Mouse (Mus musculus): ENCODE measurements around the gene Fam228b.
"Not testable (repeated sequence)": the region's sequence is repeated elsewhere in the genome, so short reads cannot be mapped to it uniquely, and the experiment has no call there.

The Fam228b gene

GRCm38 (mm10) chr12:4742183-4742582 lies 26.9 kb downstream of the Fam228b start:
- no peak for DNase-seq (ENCODE audit: low spot score in 2 of 2)

- DNase-seq (ENCODE audit: low spot score in 2 of 2): no peak
Measured at GRCm38 (mm10) chr12:4740823-4741222, 28.2 kb downstream of the Fam228b start.

DNA sequence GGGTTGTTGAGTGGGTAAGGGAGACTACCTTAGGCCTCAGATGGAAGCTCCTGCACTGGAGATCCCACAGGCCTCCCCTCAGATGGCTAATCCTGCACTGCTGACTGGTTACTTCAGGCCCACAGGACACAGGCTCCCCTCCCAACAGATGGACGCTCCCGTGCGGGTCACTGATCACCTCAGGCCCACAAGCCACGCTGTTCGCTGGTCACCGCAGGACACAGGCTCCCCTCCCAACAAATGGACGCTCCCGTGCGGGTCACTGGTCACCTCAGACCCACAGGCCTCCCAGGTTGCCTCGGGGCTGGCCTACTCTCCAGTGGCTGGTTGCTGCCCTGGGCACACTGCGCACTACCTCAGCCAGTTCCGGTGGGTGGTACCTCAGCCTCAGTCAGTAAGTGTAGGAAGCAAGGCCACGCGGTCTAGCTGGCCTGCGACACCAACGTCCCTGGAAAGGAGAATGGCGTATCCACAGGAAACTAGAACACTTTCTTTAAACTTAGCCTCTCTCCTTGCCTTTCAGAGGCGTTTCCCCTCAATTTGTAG lies 31.0 kb downstream of the Fam228b start, which contains the start of gene Fam228a:
Gene Fam228a (minus strand): TSS at position 400 of the 546 bp plus-strand sequence.
- DNase-seq (ENCODE audit: low spot score in 2 of 2): no peak

DNA sequence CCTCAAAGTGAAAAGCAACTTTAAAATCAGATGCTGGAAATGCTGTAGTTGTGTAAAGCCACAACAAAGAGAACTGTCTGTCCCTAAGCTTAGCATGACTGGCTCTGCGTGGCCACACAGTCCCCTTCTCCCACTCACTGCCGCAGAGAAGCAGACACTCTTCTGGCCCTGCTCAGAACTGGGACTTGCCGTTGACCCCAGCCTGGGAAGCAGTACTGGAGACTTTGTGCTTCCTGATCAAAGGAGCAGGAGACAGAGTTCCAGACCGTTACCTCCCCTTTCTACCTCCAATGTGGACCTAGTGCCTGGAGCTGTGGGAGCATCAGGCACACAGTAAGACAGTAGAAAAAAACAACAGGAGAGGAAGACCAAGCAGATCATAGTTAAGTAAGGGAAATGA lies 36.7 kb downstream of the Fam228b start:
- DNase-seq (ENCODE audit: low spot score in 2 of 2): no peak

GRCm38 (mm10) chr12:4731629-4732028 lies 37.4 kb downstream of the Fam228b start:
- no peak for DNase-seq (ENCODE audit: low spot score in 2 of 2)

DNA sequence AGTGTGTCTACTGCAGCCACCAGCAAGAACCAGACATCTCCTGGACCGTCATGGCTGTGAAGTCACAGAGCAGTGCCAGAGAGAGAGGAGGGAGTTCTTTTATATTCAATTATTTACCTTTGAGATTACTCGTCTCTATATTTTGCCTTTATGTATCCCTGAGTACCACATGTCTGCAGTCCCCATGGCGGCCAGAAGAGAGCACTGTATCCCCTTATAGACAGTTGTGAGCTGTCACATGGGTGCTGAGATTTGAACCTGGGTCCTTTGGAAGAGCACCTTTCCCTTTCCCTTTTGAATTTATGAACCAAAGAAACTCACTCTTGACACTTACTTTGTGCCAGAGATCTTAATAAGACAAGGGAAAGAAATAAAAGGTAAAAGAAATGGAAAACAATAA lies 39.9 kb downstream of the Fam228b start:
- DNase-seq (ENCODE audit: low spot score in 2 of 2): no peak

DNA sequence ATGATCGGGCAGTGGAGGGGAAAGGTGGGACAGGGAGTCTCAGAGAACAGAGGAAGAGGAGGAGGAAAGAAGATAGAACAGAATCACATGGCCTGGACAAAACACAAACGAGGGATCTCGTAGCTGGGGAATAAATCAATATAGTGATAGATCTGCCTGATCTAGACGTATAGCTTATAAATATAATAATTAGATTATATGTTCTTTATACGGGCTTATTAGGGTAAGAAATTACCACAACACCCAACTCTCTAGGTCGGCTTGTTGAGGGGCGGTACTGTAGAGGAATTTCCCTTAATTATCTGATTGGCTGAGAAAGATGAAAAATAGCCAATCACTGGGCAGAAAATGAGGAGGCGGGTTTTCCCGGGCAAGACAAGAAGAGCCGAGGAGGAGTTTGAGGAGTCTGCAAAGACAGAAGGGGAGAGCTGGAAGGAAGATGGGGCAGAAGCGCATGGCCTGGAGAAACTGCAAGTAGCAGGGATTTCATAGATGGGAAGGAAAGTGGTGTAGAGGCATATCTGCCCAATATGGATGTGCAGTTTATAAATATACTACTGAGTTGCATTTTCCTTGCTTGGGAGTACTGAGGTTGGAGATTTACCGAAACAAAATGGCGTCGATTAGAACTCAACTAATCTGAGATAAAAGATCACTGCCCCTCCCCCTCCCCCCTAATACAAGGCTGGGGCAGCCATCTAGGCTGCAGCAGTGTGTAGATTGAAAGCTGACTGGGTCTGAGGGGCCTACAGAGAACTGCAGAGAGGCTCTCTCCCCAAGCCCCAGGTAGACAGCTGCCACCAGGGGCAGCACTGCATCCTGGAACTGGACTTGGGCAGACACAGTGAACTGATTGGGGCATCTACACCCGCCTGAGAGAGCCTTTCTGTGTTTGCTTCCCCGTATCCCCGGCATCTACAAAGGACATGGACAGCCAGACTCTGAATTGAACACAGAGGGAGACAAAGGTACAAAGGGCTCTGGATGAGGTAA lies 49.0 kb downstream of the Fam228b start:
- DNase-seq (ENCODE audit: low spot score in 2 of 2): no peak

DNA sequence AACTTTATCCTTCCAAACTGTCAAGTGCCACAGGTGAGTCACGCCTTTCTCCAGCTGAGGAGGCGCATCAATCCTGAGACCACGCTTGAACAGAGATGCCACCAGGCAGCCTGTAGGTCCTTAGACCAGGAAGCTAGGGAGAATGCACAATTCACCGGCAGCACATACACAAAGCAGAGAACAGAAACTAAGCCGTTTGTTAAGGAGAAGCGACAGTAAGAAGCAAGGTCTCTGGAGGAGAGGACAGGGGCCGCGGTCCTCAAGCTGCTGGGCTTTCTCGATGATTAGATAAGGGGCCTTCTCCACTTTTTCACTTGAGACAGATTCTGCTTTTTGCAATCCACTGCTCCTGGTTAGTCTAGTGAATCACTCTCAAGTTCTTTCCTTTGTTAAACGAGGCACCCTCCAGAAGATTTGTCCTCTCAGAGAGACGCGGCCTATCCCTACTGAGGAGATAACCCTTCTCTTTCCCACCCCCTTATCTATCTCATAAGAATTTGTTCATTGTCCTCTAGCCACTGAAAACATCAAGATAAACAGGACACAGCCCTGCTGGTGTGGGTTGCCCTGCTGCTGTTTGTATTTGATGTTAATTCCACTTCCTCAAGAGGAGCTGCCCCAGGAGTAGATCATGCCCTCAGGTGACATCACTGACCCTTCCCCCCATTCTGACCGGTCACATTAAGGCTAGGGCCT lies 49.9 kb downstream of the Fam228b start:
- DNase-seq (ENCODE audit: low spot score in 2 of 2): no peak

GRCm38 (mm10) chr12:4717417-4717816 lies 51.6 kb downstream of the Fam228b start:
- no peak for DNase-seq (ENCODE audit: low spot score in 2 of 2)

DNA sequence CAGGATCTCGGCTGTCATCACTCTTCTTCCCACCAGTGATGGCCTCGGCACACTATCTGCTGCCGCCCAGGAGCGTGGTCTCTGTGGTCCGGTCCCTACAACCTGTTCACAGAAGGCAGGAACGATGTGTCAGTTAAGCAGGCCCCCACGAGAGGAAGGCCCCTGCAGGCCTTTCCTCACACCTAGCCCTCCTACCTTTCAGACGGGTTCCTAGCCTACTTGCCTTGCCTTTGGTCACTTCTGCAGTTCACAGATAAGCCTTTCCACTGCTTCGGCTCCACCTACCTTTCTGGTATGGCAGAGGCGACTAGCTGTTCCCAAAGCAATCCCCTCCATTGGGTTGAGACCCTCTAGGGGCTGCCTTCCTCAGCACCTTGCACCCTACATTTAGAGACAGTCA lies 53.5 kb downstream of the Fam228b start:
- no peak for DNase-seq (ENCODE audit: low spot score in 2 of 2)

- DNase-seq (ENCODE audit: low spot score in 2 of 2): no peak
Measured at GRCm38 (mm10) chr12:4713361-4713760, 55.7 kb downstream of the Fam228b start.

GRCm38 (mm10) chr12:4709926-4710325 lies 59.1 kb downstream of the Fam228b start:
- no peak for DNase-seq (ENCODE audit: low spot score in 2 of 2)

- no peak for DNase-seq (ENCODE audit: low spot score in 2 of 2)
Measured at GRCm38 (mm10) chr12:4708881-4709604, 60.0 kb downstream of the Fam228b start.

DNA sequence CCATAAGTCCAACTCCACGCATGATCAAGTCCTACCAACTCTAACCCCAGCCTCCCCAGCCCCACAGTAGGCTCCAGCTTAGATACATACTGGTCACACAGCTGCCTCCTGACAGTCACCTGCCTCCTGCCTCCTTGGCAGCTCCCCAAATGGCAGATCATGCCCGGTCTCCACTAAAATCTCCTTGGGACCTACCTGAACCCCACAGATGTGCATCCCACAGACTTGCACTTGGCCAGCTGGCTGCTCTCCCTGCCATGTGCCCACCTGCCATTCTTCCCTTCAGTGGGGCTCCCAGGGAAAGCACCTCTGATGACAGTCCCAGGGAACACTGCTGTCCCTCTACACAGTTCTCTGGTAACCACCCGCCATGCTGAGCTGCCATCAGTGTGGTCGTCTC lies 60.8 kb downstream of the Fam228b start:
- no peak for DNase-seq (ENCODE audit: low spot score in 2 of 2)

GRCm38 (mm10) chr12:4707488-4708017 lies 61.5 kb downstream of the Fam228b start:
- no peak for DNase-seq (ENCODE audit: low spot score in 2 of 2)

- no peak for DNase-seq (ENCODE audit: low spot score in 2 of 2)
Measured at GRCm38 (mm10) chr12:4706901-4707300, 62.2 kb downstream of the Fam228b start.

DNA sequence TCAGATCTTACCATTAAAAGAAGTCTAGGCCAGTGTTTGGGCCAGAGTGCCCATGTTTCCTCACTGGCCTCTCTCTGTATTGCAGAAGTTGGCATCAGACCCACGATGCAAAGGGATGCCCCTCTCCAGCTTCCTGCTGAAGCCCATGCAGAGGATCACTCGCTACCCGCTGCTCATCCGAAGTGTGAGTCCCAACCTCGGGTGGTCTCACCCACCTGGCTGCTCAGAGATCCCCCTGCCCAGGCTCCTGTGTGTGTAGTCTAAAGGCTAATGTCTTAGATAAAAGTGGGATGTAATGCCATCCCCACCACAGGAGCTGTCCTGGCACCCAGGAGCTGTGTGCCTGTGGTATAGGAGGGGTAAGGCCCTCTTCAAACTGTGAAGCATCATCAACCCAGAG lies 62.9 kb downstream of the Fam228b start:
- no peak for DNase-seq (ENCODE audit: low spot score in 2 of 2)

DNA sequence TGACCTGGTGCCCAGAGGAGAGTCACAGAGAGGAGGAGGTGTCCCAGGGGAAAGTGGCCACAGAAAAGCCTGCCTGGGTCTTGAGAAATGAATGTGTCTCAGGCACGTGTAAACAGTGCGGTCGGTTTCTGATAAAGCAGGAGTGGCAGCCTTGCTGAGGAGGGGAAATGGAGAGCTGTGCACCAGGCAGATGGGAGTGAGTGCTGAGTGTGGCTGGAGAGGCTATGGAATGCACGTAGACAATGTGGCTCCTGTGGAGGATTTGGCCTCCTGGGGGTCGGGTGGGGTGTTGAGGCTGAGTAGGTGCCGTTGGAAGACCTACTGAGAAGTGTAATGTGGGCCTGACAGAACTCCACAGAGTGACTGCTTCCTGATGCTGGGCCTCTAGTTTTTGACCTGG lies 63.4 kb downstream of the Fam228b start:
- DNase-seq (ENCODE audit: low spot score in 2 of 2): not testable (repeated sequence)

DNA sequence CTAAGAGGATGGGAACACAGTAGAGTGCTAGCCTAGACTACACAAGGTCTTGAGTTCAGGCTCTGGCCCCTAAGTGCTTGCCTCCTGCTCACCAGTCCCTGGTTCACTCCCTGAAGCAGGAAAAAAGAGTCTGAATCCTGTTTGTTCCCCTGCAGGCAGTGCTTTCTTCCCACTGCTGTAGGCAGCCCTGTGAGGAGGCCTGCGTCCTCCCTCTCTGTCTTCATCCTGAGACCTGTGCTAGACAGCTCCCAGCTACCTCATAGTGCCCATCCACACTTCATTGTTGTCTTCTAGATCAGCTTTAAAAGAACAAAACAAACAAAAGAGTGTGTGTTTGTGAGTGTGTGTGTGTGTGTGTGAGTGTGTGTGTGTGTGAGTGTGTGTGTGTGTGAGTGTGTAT lies 74.5 kb downstream of the Fam228b start:
- DNase-seq (ENCODE audit: low spot score in 2 of 2): no peak

DNA sequence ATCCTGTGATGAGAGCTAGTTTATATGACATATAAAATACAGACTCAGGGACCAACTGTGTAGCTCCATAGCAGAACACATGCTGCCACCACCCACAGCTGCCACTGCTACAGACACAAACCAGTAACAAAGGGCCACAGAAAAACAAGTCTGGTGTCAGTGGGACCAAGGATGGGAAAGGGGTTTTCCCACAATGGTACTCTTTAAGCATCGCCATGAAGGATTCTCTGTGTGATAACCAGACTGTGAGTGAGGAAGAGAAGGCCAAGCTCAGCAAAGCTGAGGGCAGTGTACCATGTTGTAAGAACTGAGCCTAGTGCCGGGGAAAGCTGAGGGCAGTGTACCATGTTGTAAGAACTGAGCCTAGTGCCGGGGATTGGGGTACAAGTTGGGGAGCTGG lies 77.9 kb downstream of the Fam228b start:
- no peak for DNase-seq (ENCODE audit: low spot score in 2 of 2)

Data from right cerebral cortex, postnatal 36 days (tissue).